Mouse (Mus musculus): Measurements from ENCODE around the gene Gfm2. TPM values are rescaled to one million over a fixed set of nuclear protein-coding genes. Genes with fewer than 3 reads are reported as not detected.

The Gfm2 gene
- polyA plus RNA-seq, 3 experiments from 2014 or later: 32.8 to 50.8 (median 46.4) TPM

Other genes with a start within 250 kb of the Gfm2 start
- under 1 TPM in 1 of 3 experiments, not detected in 2; 0.09 TPM for gene Gcnt4, start 213.2 kb upstream of the Gfm2 start, polyA plus RNA-seq (2017; shearing (Covaris generic))
- not detected for gene 1700029F12Rik, start 103.6 kb upstream of the Gfm2 start, polyA plus RNA-seq (2017; shearing (Covaris generic))
- gene Fam169a, start 70.7 kb upstream of the Gfm2 start, polyA plus RNA-seq (2017; shearing (Covaris generic)): under 1 TPM; 0.23 to 0.75 (median 0.37) TPM
- gene Gm6169, start 38.7 kb upstream of the Gfm2 start, polyA plus RNA-seq (2017; shearing (Covaris generic)): 1 to 10 TPM; 2.7 to 8.8 (median 6.8) TPM
- 100 to 1,000 TPM; 126 to 177 (median 127) TPM for gene Nsa2, start within 50 bp of the Gfm2 start, polyA plus RNA-seq (2017; shearing (Covaris generic))
- 100 to 1,000 TPM in 1 of 3 experiments, 10 to 100 TPM in 2; 58.3 to 103 (median 64.1) TPM for gene Hexb, start 60.4 kb downstream of the Gfm2 start, polyA plus RNA-seq (2017; shearing (Covaris generic))
- gene Enc1, start 103.2 kb downstream of the Gfm2 start, polyA plus RNA-seq (2017; shearing (Covaris generic)): 1 to 10 TPM; 1.7 to 4.6 (median 3.3) TPM